Comparison of ENCODE assay signal across 8 mouse cellular contexts in the genomic region with DNA sequence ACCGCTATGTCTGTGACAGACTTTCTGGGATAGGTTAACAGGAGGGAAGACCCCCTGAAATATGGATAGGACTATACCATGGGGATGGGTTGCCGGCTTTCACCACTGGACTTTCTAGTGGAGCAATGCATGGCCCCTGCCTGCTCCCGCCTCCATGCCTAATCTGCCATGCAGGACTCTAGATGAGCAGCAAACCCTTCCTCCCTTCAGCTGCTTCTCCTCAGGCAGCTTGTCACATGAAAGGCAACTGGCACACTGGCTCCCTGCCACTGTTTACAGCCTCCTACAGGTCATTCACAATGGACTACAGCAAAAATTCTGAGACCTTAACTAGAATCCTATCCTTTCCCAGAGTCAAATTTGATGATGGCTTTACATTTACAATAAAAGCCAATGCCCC. TPM values are rescaled to one million over a fixed set of nuclear protein-coding genes. Genes with fewer than 3 reads are reported as not detected.
A peak's percentile ranks its signal among the peaks of the same experiment; 100 is the strongest.
DNase-seq lines count a peak whose midpoint lies in the region; ATAC-seq and TF ChIP-seq lines count a peak whose summit lies in the region.

No protein-coding gene starts in this region.

- no peaks in the 10 kb centered on the region for H3K9me3 ChIP-seq in hindbrain, embryonic 10.5 days
- H3K9me3 ChIP-seq in hindbrain, embryonic 11.5 days (ENCODE audit: control insufficient read depth, low read length) = no peaks in the 10 kb centered on the region
- H3K9me3 ChIP-seq in kidney, embryonic 16.5 days (ENCODE audit: low read length) = no peaks in the 10 kb centered on the region
- no peaks in the 10 kb centered on the region for H3K9me3 ChIP-seq in midbrain, embryonic 15.5 days

- no peak overlapping the region for H3K27ac ChIP-seq in hindbrain, embryonic 10.5 days
- no peak overlapping the region for H3K27ac ChIP-seq in hindbrain, embryonic 11.5 days (ENCODE audit: low read depth, low read length)
- H3K27ac ChIP-seq in kidney, embryonic 16.5 days (ENCODE audit: low read length) = no peak overlapping the region
- H3K27ac ChIP-seq in midbrain, embryonic 15.5 days = no peak overlapping the region

- H3K4me2 ChIP-seq in hindbrain, embryonic 11.5 days (replicated peaks; ENCODE audit: low read depth, low read length) = no peak overlapping the region
- peak overlapping the region; percentile 74; the same call in 1 of the 2 replicates for H3K4me2 ChIP-seq in kidney, embryonic 16.5 days (replicated peaks; ENCODE audit: low read depth, low read length)
- peak overlapping the region; percentile 55; the same call in 1 of the 2 replicates for H3K4me2 ChIP-seq in midbrain, embryonic 15.5 days

- peaks cover 22% of the 10 kb centered on the region for H3K4me1 ChIP-seq in hindbrain, embryonic 10.5 days (replicated peaks)
- no peaks in the 10 kb centered on the region for H3K4me1 ChIP-seq in hindbrain, embryonic 11.5 days (replicated peaks; ENCODE audit: control insufficient read depth, insufficient read depth, low read length)
- H3K4me1 ChIP-seq in kidney, embryonic 16.5 days (ENCODE audit: insufficient read depth, low read length) = peaks cover 27% of the 10 kb centered on the region
- H3K4me1 ChIP-seq in midbrain, embryonic 15.5 days = peaks cover 16% of the 10 kb centered on the region

- ATAC-seq in hindbrain, embryonic 11.5 days (ENCODE audit: low FRiP score) = no peak
- no peak for ATAC-seq in kidney, embryonic 16.5 days (ENCODE audit: low FRiP score, low TSS enrichment)
- ATAC-seq in midbrain, embryonic 15.5 days (replicated peaks) = no peak
- no peak for ATAC-seq in erythroid progenitor cell, adult 5-6 weeks (replicated peaks; ENCODE audit: low FRiP score, poor library complexity, severe bottlenecking)
- ATAC-seq in megakaryocyte-erythroid progenitor cell, adult 5-6 weeks (replicated peaks; ENCODE audit: low FRiP score, low TSS enrichment, poor library complexity, severe bottlenecking) = no peak

- no peak for DNase-seq in hindbrain, embryonic 10.5 days (ENCODE audit: low spot score)
- no peak for DNase-seq in hindbrain, embryonic 11.5 days (ENCODE audit: low spot score)
- peak; percentile 8 for DNase-seq in brain, embryonic 14.5 days (ENCODE audit: low read depth)
- DNase-seq in gastrocnemius, postnatal 25 days = peak; percentile 19

- peaks cover 40% of the 10 kb centered on the region for H3K36me3 ChIP-seq in hindbrain, embryonic 10.5 days
- no peaks in the 10 kb centered on the region for H3K36me3 ChIP-seq in hindbrain, embryonic 11.5 days (ENCODE audit: control insufficient read depth, insufficient read depth, low read length)
- H3K36me3 ChIP-seq in kidney, embryonic 16.5 days (ENCODE audit: insufficient read depth, low read length) = peaks cover 26% of the 10 kb centered on the region
- H3K36me3 ChIP-seq in midbrain, embryonic 15.5 days (replicated peaks) = 0 out of 2 replicates have a peak, but pooled peaks cover 6% of the 10 kb centered on the region

- no peak for TF ChIP-seq POLR2A in brain, embryonic 14.5 days (IDR thresholded peaks at IDR 0.05; ENCODE audit: borderline replicate concordance, extremely low read depth, insufficient read depth, insufficient read length, poor library complexity, severe bottlenecking)

- H3K27me3 ChIP-seq in hindbrain, embryonic 10.5 days (ENCODE audit: insufficient read depth, poor library complexity, severe bottlenecking) = no peaks in the 10 kb centered on the region
- H3K27me3 ChIP-seq in hindbrain, embryonic 11.5 days (ENCODE audit: control insufficient read depth, insufficient read depth, low read length) = no peaks in the 10 kb centered on the region
- H3K27me3 ChIP-seq in kidney, embryonic 16.5 days (ENCODE audit: insufficient read depth, low read length) = no peaks in the 10 kb centered on the region
- no peaks in the 10 kb centered on the region for H3K27me3 ChIP-seq in midbrain, embryonic 15.5 days (replicated peaks)

- no peak overlapping the region; the same call in 1 of the 2 replicates for H3K9ac ChIP-seq in hindbrain, embryonic 11.5 days (ENCODE audit: low read depth, low read length)
- peak overlapping the region; percentile 84 for H3K9ac ChIP-seq in kidney, embryonic 16.5 days (replicated peaks; ENCODE audit: low read length)
- peak overlapping the region; percentile 60; the same call in 1 of the 2 replicates for H3K9ac ChIP-seq in midbrain, embryonic 15.5 days

- WGBS in hindbrain, embryonic 10.5 days = 85% methylated on average over 3 of the region's 3 CpGs
- WGBS in hindbrain, embryonic 11.5 days = 90% methylated on average over 3 of the region's 3 CpGs
- WGBS in kidney, embryonic 16.5 days = 85% methylated on average over 3 of the region's 3 CpGs
- WGBS in midbrain, embryonic 15.5 days = 85% methylated on average over 3 of the region's 3 CpGs

- H3K4me3 ChIP-seq in hindbrain, embryonic 10.5 days = peak overlapping the region; percentile 73
- no peak overlapping the region for H3K4me3 ChIP-seq in hindbrain, embryonic 11.5 days (ENCODE audit: low read depth, low read length)
- H3K4me3 ChIP-seq in kidney, embryonic 16.5 days (ENCODE audit: low read length) = no peak overlapping the region
- no peak overlapping the region for H3K4me3 ChIP-seq in midbrain, embryonic 15.5 days

- no peak for TF ChIP-seq CTCF in brain, embryonic 14.5 days (IDR thresholded peaks at IDR 0.05; ENCODE audit: borderline replicate concordance, extremely low read depth, insufficient read depth, insufficient read length)

RNA-seq across cellular contexts. Expression of a gene that starts 1.4 kb away (rescaled TPM):
- 42.8 and 49.0 TPM in 2 replicates for polyA plus RNA-seq in hindbrain, embryonic 10.5 days (2016; fragmentation: Nextera tagmentation; extraction: Ambion mirVana)
- 49.0 and 51.9 TPM in 2 replicates for polyA plus RNA-seq in hindbrain, embryonic 11.5 days (2014; fragmentation: Nextera tagmentation; extraction: Ambion mirVana)
- 53.3 and 67.1 TPM in 2 replicates for polyA plus RNA-seq in brain, embryonic 14.5 days (2012; rRNA removed)
- total RNA-seq in gastrocnemius, postnatal 25 days (2021) = 10 to 100 TPM; 38.2 to 39.9 TPM
- 65.2 and 71.0 TPM in 2 replicates for polyA plus RNA-seq in kidney, embryonic 16.5 days (2015; fragmentation: Nextera tagmentation; extraction: Ambion mirVana)
- polyA plus RNA-seq in midbrain, embryonic 15.5 days (2015; fragmentation: Nextera tagmentation; extraction: Ambion mirVana) = 51.4 and 51.6 TPM in 2 replicates
- total RNA-seq in erythroid progenitor cell, adult 5-6 weeks (2015; ENCODE audit: low replicate concordance) = 13.3 and 37.7 TPM in 2 replicates
- 8.9 and 14.2 TPM in 2 replicates for total RNA-seq in erythroid progenitor cell, adult 5-6 weeks (2017; ENCODE audit: low replicate concordance)
- total RNA-seq in megakaryocyte-erythroid progenitor cell, adult 5-6 weeks (2014; fragmentation: Nextera tagmentation) = 65.2 and 101 TPM in 2 replicates
- total RNA-seq in megakaryocyte-erythroid progenitor cell, adult 5-6 weeks (2017) = 40.5 and 66.1 TPM in 2 replicates

RNA-seq across cellular contexts. Expression of a gene that starts 1.4 kb away (rescaled TPM):
- 27.4 and 31.7 TPM in 2 replicates for polyA plus RNA-seq in hindbrain, embryonic 10.5 days (2016; fragmentation: Nextera tagmentation; extraction: Ambion mirVana)
- 27.6 and 27.7 TPM in 2 replicates for polyA plus RNA-seq in hindbrain, embryonic 11.5 days (2014; fragmentation: Nextera tagmentation; extraction: Ambion mirVana)
- polyA plus RNA-seq in brain, embryonic 14.5 days (2012; rRNA removed) = 14.0 and 15.6 TPM in 2 replicates
- 10 to 100 TPM in 1 of 2 experiments, 1 to 10 TPM in 1; 9.8 to 11.1 TPM for total RNA-seq in gastrocnemius, postnatal 25 days (2021)
- 23.8 and 29.0 TPM in 2 replicates for polyA plus RNA-seq in kidney, embryonic 16.5 days (2015; fragmentation: Nextera tagmentation; extraction: Ambion mirVana)
- polyA plus RNA-seq in midbrain, embryonic 15.5 days (2015; fragmentation: Nextera tagmentation; extraction: Ambion mirVana) = 11.4 and 11.8 TPM in 2 replicates
- total RNA-seq in erythroid progenitor cell, adult 5-6 weeks (2015; ENCODE audit: low replicate concordance) = 20.9 and 32.3 TPM in 2 replicates
- 19.6 and 24.3 TPM in 2 replicates for total RNA-seq in erythroid progenitor cell, adult 5-6 weeks (2017; ENCODE audit: low replicate concordance)
- 40.4 and 50.3 TPM in 2 replicates for total RNA-seq in megakaryocyte-erythroid progenitor cell, adult 5-6 weeks (2014; fragmentation: Nextera tagmentation)
- 28.8 and 44.3 TPM in 2 replicates for total RNA-seq in megakaryocyte-erythroid progenitor cell, adult 5-6 weeks (2017)

RNA-seq across cellular contexts. Expression of a gene that starts 42.9 kb away (rescaled TPM):
- polyA plus RNA-seq in hindbrain, embryonic 10.5 days (2016; fragmentation: Nextera tagmentation; extraction: Ambion mirVana) = 18.1 and 20.1 TPM in 2 replicates
- polyA plus RNA-seq in hindbrain, embryonic 11.5 days (2014; fragmentation: Nextera tagmentation; extraction: Ambion mirVana) = 20.2 and 23.1 TPM in 2 replicates
- polyA plus RNA-seq in brain, embryonic 14.5 days (2012; rRNA removed) = 16.3 and 16.8 TPM in 2 replicates
- 1 to 10 TPM; 4.6 to 4.8 TPM for total RNA-seq in gastrocnemius, postnatal 25 days (2021)
- polyA plus RNA-seq in kidney, embryonic 16.5 days (2015; fragmentation: Nextera tagmentation; extraction: Ambion mirVana) = 17.9 and 19.0 TPM in 2 replicates
- polyA plus RNA-seq in midbrain, embryonic 15.5 days (2015; fragmentation: Nextera tagmentation; extraction: Ambion mirVana) = 16.5 and 16.6 TPM in 2 replicates
- total RNA-seq in erythroid progenitor cell, adult 5-6 weeks (2015; ENCODE audit: low replicate concordance) = 8.4 and 11.9 TPM in 2 replicates
- 5.1 and 6.7 TPM in 2 replicates for total RNA-seq in erythroid progenitor cell, adult 5-6 weeks (2017; ENCODE audit: low replicate concordance)
- total RNA-seq in megakaryocyte-erythroid progenitor cell, adult 5-6 weeks (2014; fragmentation: Nextera tagmentation) = 7.4 and 7.5 TPM in 2 replicates
- total RNA-seq in megakaryocyte-erythroid progenitor cell, adult 5-6 weeks (2017) = 7.3 and 11.4 TPM in 2 replicates

RNA-seq across cellular contexts. Expression of a gene that starts 51.5 kb away (rescaled TPM):
- polyA plus RNA-seq in hindbrain, embryonic 10.5 days (2016; fragmentation: Nextera tagmentation; extraction: Ambion mirVana) = 0.06 and 0.34 TPM in 2 replicates
- 0.40 and 0.50 TPM in 2 replicates for polyA plus RNA-seq in hindbrain, embryonic 11.5 days (2014; fragmentation: Nextera tagmentation; extraction: Ambion mirVana)
- polyA plus RNA-seq in brain, embryonic 14.5 days (2012; rRNA removed) = 0.15 and 0.44 TPM in 2 replicates
- total RNA-seq in gastrocnemius, postnatal 25 days (2021) = under 1 TPM; 0.28 to 0.38 TPM
- polyA plus RNA-seq in kidney, embryonic 16.5 days (2015; fragmentation: Nextera tagmentation; extraction: Ambion mirVana) = 2.2 and 3.9 TPM in 2 replicates
- 0.27 and 0.34 TPM in 2 replicates for polyA plus RNA-seq in midbrain, embryonic 15.5 days (2015; fragmentation: Nextera tagmentation; extraction: Ambion mirVana)
- not detected in 2 replicates for total RNA-seq in erythroid progenitor cell, adult 5-6 weeks (2015; ENCODE audit: low replicate concordance)
- total RNA-seq in erythroid progenitor cell, adult 5-6 weeks (2017; ENCODE audit: low replicate concordance) = 0.26 TPM in 1 of 2 replicates, not detected in the other
- not detected in 2 replicates for total RNA-seq in megakaryocyte-erythroid progenitor cell, adult 5-6 weeks (2014; fragmentation: Nextera tagmentation)
- total RNA-seq in megakaryocyte-erythroid progenitor cell, adult 5-6 weeks (2017) = not detected in 2 replicates

Comparison
In these comparisons a context has a peak if more than half of its experiments do, and no peak if none do; other contexts are left out.
1. DNase-seq: peak in brain, embryonic 14.5 days (single experiment) and gastrocnemius, postnatal 25 days (single experiment); none in hindbrain, embryonic 10.5 days (single experiment) and hindbrain, embryonic 11.5 days (single experiment).